Mouse (Mus musculus) splenic B cell, adult 2 months (primary cell): ENCODE data around the gene Cpne9.

Experiments
- DNase-seq: peaks from one replicate; pipeline ENCODE4 v3.0.0-alpha.2; 2011; ENCODE audit warnings: low read depth, low spot score
- H3K27me3 ChIP-seq: 2 replicates; pipeline ENCODE4 v1.6.1; 2012; ENCODE audit warnings: mild to moderate bottlenecking, low read length, moderate library complexity, mixed read lengths; ENCODE audit not compliant: control insufficient read depth, poor library complexity, insufficient read depth, severe bottlenecking
- H3K36me3 ChIP-seq: 2 replicates; pipeline ENCODE4 v1.6.1; 2012; ENCODE audit warnings: mild to moderate bottlenecking, low read length, moderate library complexity, mixed read lengths; ENCODE audit not compliant: control insufficient read depth, poor library complexity, insufficient read depth, severe bottlenecking

Cpne9 gene

DNA sequence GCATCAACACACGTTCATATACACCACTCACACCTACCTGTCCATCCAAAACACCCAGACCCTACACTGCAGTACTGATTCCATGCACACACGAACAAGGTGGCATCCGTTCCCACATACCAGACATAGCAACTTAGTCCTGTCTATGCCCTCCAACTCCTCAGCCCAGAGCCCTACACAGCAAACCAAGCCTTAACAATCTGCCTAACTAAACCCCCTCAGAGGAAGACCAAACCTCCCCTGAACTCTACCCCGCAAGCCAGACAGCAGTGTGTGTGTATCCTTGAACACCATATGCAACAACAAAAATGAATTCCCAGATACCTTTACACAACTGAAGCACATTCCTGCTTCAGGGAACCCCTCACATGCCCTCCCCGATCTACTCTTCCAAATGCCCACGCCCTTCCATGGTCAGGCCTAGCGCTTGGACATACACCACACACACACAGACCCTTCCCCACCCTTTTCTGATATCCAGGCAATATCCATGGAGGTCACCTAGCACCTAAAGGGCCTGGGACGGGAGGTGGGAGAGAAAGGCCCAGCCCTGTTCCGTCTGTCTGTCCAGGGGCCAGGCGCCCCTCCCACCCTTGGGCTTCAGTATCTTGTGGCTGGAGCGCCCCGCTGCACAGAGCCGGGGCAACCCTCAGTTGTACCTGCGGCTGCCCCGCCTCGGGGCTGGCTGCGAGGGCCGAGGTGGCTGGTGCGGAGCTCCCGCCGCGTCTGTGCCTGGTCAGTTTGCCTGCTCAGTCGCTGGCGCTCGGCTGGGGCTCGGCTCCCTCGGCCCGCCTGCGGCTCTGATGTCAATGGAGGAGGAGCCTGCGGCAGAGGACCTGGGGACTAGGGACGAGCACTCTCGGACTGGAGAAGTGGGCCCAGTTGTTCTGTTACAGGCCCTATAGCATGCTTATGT, 61.3 kb downstream of the Cpne9 start, which contains the start of gene Camk1:
Camk1 (minus strand) TSS at position 808 of the 916 bp plus-strand sequence.
- Histone ChIP-seq H3K27me3 (no peaks in the 10 kb centered on the region), H3K36me3 (no peaks in the 10 kb centered on the region)
- peak; percentile 21 for DNase-seq

DNA sequence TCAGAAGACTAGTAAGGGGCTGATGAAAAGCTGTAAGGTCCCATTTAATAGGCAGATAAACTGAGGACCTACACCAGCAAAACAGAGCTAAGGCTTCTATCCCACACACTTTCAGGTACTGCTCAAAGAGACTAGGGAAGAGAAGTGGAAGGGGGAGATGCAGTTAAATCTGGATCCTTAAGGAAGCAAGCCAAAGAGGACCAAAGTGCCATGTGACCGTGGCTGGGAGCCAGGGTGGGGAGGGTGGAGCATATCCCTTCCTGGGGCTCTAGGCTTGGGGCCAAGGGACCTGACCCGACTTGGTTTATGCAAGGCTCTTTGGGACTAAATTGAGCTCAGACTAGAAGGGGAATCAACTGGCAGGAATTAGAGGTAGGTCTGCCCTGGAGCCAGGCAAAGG, 62.2 kb downstream of the Cpne9 start:
- no peaks in the 10 kb centered on the region for H3K36me3 ChIP-seq
- H3K27me3 ChIP-seq = no peaks in the 10 kb centered on the region
- no peak for DNase-seq

DNA sequence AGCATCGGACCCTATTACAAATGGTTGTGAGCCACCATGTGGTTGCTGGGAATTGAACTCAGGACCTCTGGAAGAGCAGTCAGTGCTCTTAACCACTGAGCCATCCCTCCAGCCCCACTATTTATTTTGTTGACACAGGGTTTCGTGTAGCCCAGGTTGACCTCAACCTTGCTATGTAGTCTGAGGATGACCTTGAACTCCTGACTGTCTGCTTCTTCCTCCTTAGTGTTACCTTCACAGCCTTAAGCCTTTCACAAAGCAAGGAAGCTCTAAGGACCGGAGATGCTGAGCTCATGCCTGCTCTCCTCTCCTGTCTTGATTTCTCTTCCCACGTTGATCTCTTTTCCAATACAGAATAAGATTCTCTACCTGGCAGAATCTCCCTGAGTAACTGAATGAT, 64.8 kb downstream of the Cpne9 start:
- H3K27me3 ChIP-seq = no peaks in the 10 kb centered on the region
- no peak for DNase-seq
- no peaks in the 10 kb centered on the region for H3K36me3 ChIP-seq

DNA sequence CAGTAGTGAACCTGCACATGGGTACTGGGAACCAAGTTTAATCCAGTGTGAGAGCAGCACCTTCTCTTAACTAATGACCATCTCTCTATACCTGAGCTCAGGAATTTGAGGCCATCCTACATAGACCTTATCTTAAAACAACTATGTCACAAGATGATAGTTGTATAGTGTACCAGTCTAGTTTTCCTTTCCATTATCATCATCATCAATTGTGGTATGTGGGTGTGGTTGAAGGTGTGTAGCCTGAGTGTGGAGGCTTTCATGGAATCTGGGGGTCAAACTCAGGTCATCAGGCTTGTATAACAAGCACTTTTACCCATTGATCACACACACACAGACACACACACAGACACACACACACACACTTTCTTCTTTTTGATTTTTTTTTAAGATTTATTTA, 68.4 kb downstream of the Cpne9 start:
- no peak for DNase-seq
- H3K27me3 ChIP-seq = 0 out of 2 replicates have a peak, but pooled peaks cover 2% of the 10 kb centered on the region

DNA sequence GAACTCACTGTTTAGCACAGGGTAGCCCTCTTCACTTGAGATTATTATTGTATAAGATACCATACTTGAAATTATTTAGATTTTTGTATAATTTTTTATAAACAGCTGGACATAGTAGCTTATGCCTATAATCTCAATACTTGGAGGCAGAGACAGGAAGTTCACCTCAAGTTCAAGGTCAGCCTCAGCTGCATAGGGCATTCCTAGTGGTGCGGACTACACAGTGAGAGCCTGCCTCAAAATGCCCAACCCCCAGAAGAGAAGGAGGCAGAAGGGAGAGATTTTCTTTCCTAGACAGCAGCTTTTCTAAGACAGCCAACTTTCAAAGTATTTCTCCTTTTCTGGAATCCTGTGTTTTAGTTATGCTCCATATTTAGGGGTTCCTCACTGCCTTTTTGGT, 69.1 kb downstream of the Cpne9 start:
- H3K36me3 ChIP-seq = no peaks in the 10 kb centered on the region
- DNase-seq = no peak
- H3K27me3 ChIP-seq = 0 out of 2 replicates have a peak, but pooled peaks cover 2% of the 10 kb centered on the region

More for the DNA sequence above, 68.4 kb downstream of the Cpne9 start:
- no peaks in the 10 kb centered on the region for H3K36me3 ChIP-seq

DNA sequence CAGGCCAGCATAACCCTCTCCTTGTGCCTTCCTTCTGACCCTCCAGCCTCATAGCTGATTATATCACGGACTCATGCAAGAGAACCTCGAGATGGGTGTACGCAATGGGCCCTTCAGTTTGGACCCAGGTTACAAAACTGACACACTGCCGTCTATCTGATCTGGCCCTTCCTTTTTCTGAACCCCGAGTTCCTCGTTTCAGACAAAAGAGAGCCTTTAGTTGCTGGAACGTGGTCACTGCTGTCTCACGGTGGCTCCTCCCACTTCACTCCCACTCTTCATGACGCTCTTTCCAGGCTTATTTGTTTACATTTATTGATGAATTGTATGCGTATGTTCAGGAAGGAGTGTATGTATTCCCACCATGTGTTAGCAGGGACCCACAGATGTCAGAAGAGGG, 69.5 kb downstream of the Cpne9 start:
- no peak for DNase-seq
- H3K36me3 ChIP-seq = no peaks in the 10 kb centered on the region
- 0 out of 2 replicates have a peak, but pooled peaks cover 2% of the 10 kb centered on the region for H3K27me3 ChIP-seq

DNA sequence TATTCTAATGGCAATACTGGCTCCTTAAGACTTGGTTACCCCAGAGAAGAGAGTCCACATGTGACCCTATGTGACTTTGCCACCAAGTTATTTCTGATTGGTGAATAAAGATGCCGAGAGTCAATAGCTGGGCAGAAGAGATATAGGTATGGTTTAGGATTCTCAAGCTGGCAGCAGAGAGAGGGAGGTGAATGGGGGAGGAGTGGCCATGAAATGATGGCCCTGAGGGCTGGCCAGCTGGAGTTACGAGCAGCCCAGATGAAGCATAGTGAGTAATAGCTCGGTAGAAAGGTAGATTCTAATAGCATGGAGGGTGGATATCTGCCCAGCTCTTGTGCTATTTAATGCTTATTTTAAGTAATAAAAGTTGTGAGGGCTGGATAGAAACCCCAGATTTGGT, 70.7 kb downstream of the Cpne9 start:
- H3K27me3 ChIP-seq = 0 out of 2 replicates have a peak, but pooled peaks cover 2% of the 10 kb centered on the region
- DNase-seq = no peak
- H3K36me3 ChIP-seq = no peaks in the 10 kb centered on the region

DNA sequence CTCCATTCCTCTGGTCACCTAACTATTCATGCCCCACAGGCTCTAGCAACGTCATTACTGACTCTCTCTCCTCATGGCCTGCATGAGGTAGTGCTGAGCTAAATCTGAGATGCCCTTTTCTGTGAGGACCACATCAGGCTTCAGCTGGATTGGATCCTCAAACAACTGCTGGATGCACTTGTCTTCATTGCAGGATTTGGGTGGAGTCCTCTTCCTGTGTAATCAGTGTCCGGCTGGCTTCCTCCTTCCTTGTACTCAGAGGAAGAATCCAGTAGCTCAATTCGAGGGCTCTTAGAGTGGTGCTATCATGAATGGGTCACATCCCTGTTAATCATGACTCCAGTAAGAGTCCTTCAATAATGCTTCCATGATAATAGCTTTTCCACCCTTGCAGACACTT, 71.6 kb downstream of the Cpne9 start:
- no peak for DNase-seq
- H3K36me3 ChIP-seq = no peaks in the 10 kb centered on the region
- H3K27me3 ChIP-seq = 0 out of 2 replicates have a peak, but pooled peaks cover 2% of the 10 kb centered on the region
